Mouse (Mus musculus): Measurements from ENCODE around the gene 1700057G04Rik. TPM values are rescaled to one million over a fixed set of nuclear protein-coding genes. Genes with fewer than 3 reads are reported as not detected.

Gene 1700057G04Rik
- not detected in 2 replicates for polyA plus RNA-seq (2014; fragmentation: Nextera tagmentation; extraction: Ambion mirVana)

DNA sequence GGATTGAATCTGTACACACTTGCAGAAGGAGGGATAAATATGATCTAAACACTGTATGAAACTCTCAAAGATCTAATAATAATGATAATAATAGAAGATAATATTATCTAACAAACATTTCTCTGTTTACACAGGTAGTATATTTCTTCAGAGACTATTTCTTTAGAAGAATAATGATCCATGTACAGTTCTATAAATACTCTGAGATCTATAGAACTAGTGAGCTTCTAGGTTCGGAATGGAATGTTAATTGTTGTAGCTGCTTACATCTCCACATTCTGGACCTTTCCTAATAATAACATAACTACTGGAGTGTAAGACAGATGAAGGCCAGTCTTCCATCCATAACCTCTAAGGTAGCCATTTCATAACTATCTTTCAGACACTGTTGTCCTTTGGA is at the start of gene 1700057G04Rik:
1700057G04Rik (plus strand) TSS at position 301 of the 400 bp plus-strand sequence.
- H3K36me3 ChIP-seq (replicated peaks; ENCODE audit: control insufficient read depth, insufficient read depth) = no peaks in the 10 kb centered on the region
- H3K27ac ChIP-seq = no peak within 1 kb of the TSS
- no peaks in the 10 kb centered on the region for H3K27me3 ChIP-seq (ENCODE audit: control insufficient read depth, insufficient read depth, low read length)
- H3K9me3 ChIP-seq (ENCODE audit: control insufficient read depth, low read length) = no peaks in the 10 kb centered on the region
- WGBS = 91% methylated on average over 1 of the region's 1 CpGs
- H3K4me3 ChIP-seq (replicated peaks; ENCODE audit: low read length) = no peak within 1 kb of the TSS
- H3K4me1 ChIP-seq (replicated peaks; ENCODE audit: control insufficient read depth, insufficient read depth, low read length) = no peaks in the 10 kb centered on the region
- ATAC-seq (ENCODE audit: low FRiP score) (no peak), DNase-seq (ENCODE audit: low spot score) (no peak)
- H3K4me2 ChIP-seq (replicated peaks) = no peak within 1 kb of the TSS
- H3K9ac ChIP-seq = no peak within 1 kb of the TSS

DNA sequence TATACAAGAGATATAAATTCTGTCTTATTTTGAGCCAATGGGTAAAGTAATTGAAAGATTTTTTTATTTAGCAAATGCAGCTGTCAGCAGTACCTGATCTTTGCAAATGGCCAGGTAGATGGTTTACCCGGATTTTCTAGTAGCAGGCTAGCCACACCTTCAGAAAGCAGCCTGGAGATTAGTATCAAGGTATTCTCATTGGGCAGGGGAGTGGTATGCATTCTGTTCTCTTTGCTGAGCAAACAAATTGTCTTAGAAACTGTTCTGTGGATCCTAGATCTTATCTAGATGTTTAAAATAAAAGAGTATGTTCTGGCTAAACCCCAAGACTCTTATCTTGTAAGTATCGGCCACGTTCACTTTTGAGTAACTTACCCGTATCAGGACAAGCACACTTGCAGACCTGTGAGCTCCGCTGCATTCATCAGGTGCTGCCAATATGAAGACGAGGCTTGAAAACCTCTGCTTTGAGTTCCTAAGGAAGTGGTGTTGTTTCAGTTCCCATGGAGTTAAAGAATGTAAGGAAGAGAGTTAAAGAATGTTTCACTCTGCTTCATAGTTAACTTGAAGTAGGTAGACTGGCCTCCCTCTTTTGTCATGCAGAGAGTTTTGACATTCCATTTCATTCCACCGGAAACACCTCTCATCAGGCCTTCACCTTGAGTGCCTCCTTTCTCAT is 48.6 kb upstream of the 1700057G04Rik start:
- H3K4me2 ChIP-seq (replicated peaks) = no peak overlapping the region
- no peaks in the 10 kb centered on the region for H3K36me3 ChIP-seq (replicated peaks; ENCODE audit: control insufficient read depth, insufficient read depth)
- no peak for DNase-seq (ENCODE audit: low spot score)
- no peak overlapping the region for H3K9ac ChIP-seq
- 88% methylated on average over 7 of the region's 7 CpGs for WGBS
- no peaks in the 10 kb centered on the region for H3K4me1 ChIP-seq (replicated peaks; ENCODE audit: control insufficient read depth, insufficient read depth, low read length)
- H3K9me3 ChIP-seq (ENCODE audit: control insufficient read depth, low read length) = no peaks in the 10 kb centered on the region
- no peak overlapping the region for H3K4me3 ChIP-seq (replicated peaks; ENCODE audit: low read length)
- no peak for ATAC-seq (ENCODE audit: low FRiP score)
- no peak overlapping the region for H3K27ac ChIP-seq
- no peaks in the 10 kb centered on the region for H3K27me3 ChIP-seq (ENCODE audit: control insufficient read depth, insufficient read depth, low read length)

DNA sequence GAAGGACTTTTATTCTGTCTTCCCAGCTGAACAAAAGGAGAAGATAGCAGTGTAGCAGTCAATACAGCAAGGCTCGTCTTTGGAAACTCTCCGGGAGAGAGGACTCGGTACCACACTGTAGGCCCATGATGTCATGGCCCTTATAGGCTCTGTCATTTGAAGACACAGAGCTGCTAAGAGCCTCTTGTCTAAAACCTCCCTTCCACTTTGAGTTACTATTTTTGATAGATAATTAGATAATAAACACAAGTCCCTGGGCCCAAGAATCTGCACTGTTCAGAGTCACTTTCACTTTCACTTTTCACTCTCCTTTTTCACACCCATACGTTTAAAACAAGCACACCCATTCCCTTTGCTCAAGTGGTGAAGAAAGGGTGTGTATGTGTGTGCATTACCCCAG is 43.5 kb upstream of the 1700057G04Rik start:
- no peaks in the 10 kb centered on the region for H3K4me1 ChIP-seq (replicated peaks; ENCODE audit: control insufficient read depth, insufficient read depth, low read length)
- 88% methylated on average over 4 of the region's 4 CpGs for WGBS

DNA sequence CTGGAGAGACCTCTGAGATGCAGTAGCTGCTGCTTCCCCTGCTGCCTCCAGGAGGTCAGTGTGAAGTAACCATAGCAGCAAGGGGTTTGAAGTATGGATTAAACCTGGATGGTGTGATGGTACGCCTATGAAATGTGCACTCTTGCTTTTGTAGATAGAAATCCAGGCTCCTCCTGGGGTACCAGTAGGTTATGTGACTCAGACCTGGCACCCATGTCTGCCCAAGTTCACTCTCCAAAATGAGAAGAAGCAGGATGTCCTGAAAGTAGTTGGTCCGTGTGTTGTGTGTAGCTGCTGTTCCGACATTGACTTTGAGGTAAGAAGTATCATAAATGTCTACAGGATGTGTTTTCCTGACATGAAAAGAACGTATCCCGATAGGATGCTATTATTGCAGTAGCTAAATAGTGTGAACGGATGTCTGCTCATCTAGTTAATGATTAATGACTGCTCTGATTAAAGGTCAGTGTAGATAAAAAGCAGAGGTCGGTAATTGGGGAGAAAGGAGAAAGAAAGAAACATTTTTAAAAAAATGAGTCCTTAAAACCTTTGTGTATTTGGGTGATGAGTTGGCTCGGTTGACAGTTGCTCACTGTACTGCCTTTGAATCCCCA is 42.5 kb upstream of the 1700057G04Rik start:
- no peaks in the 10 kb centered on the region for H3K9me3 ChIP-seq (ENCODE audit: control insufficient read depth, low read length)
- no peak overlapping the region for H3K4me3 ChIP-seq (replicated peaks; ENCODE audit: low read length)
- ATAC-seq (ENCODE audit: low FRiP score) = no peak
- H3K36me3 ChIP-seq (replicated peaks; ENCODE audit: control insufficient read depth, insufficient read depth) = no peaks in the 10 kb centered on the region
- H3K4me1 ChIP-seq (replicated peaks; ENCODE audit: control insufficient read depth, insufficient read depth, low read length) = no peaks in the 10 kb centered on the region
- H3K9ac ChIP-seq = no peak overlapping the region
- no peaks in the 10 kb centered on the region for H3K27me3 ChIP-seq (ENCODE audit: control insufficient read depth, insufficient read depth, low read length)
- DNase-seq (ENCODE audit: low spot score) = no peak
- H3K27ac ChIP-seq = no peak overlapping the region
- H3K4me2 ChIP-seq (replicated peaks) = no peak overlapping the region
- 66% methylated on average over 8 of the region's 8 CpGs for WGBS

More for the DNA sequence above, 43.5 kb upstream of the 1700057G04Rik start:
- H3K36me3 ChIP-seq (replicated peaks; ENCODE audit: control insufficient read depth, insufficient read depth) = no peaks in the 10 kb centered on the region
- no peak overlapping the region for H3K9ac ChIP-seq
- H3K4me2 ChIP-seq (replicated peaks) = no peak overlapping the region
- no peaks in the 10 kb centered on the region for H3K27me3 ChIP-seq (ENCODE audit: control insufficient read depth, insufficient read depth, low read length)
- ATAC-seq (ENCODE audit: low FRiP score) (no peak), DNase-seq (ENCODE audit: low spot score) (no peak)
- H3K4me3 ChIP-seq (replicated peaks; ENCODE audit: low read length) = no peak overlapping the region
- H3K9me3 ChIP-seq (ENCODE audit: control insufficient read depth, low read length) = no peaks in the 10 kb centered on the region
- H3K27ac ChIP-seq = no peak overlapping the region

DNA sequence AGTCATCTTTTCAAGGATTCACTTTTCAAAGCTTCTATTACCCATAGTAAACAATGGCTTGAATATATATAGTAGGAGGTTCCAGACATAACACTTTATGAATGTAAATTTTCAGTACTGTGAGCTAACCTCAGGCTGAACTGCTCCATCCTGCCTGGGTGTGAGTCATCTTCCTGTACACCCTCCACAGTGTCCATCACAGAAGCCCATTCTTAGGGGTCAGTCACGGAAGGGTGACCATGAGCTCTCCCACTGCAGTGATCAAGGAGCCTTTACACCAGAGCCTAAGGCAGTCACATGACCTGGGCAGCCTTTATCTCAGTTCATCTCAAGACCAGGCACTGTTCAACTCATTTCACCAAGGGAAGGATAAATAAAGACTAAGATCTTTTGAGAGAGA is 41.4 kb upstream of the 1700057G04Rik start:
- WGBS = 91% methylated on average over 1 of the region's 1 CpGs

DNA sequence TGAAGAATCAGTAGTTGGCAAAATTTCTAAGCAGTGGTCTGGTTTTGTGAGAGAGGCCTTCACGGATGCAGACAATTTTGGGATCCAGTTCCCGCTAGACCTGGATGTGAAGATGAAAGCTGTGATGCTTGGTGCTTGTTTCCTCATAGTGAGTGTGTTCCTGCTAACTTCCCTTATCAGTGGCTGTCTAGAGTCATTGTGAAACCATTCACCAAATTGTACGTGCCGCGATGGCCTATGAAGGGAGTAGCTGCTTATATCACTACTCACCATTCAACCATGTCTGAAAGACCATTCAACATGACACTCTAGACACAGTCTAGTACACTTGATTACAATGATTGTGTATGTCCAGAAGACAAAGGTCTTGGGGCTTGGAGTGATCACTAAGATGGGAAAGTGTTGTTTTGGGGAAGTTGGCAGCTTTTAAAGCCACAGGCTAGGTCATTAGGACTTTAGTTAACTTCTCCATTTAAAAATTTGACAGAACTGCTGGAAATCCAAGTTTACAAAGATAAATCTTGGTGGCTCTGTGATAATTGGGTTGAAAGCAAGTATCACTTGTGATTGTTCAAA is 39.3 kb upstream of the 1700057G04Rik start:
- WGBS = 95% methylated on average over 5 of the region's 5 CpGs
- no peak for DNase-seq (ENCODE audit: low spot score)
- no peaks in the 10 kb centered on the region for H3K36me3 ChIP-seq (replicated peaks; ENCODE audit: control insufficient read depth, insufficient read depth)
- no peak overlapping the region for H3K4me2 ChIP-seq (replicated peaks)
- H3K9me3 ChIP-seq (ENCODE audit: control insufficient read depth, low read length) = no peaks in the 10 kb centered on the region
- no peaks in the 10 kb centered on the region for H3K27me3 ChIP-seq (ENCODE audit: control insufficient read depth, insufficient read depth, low read length)
- H3K9ac ChIP-seq = no peak overlapping the region
- no peak overlapping the region for H3K4me3 ChIP-seq (replicated peaks; ENCODE audit: low read length)
- H3K4me1 ChIP-seq (replicated peaks; ENCODE audit: control insufficient read depth, insufficient read depth, low read length) = no peaks in the 10 kb centered on the region
- ATAC-seq (ENCODE audit: low FRiP score) = no peak
- H3K27ac ChIP-seq = no peak overlapping the region

More for the DNA sequence above, 41.4 kb upstream of the 1700057G04Rik start:
- Histone ChIP-seq H3K36me3 (replicated peaks; ENCODE audit: control insufficient read depth, insufficient read depth) (no peaks in the 10 kb centered on the region), H3K4me3 (replicated peaks; ENCODE audit: low read length) (no peak overlapping the region), H3K9ac (no peak overlapping the region), H3K4me2 (replicated peaks) (no peak overlapping the region), H3K9me3 (ENCODE audit: control insufficient read depth, low read length) (no peaks in the 10 kb centered on the region), H3K27me3 (ENCODE audit: control insufficient read depth, insufficient read depth, low read length) (no peaks in the 10 kb centered on the region), H3K4me1 (replicated peaks; ENCODE audit: control insufficient read depth, insufficient read depth, low read length) (no peaks in the 10 kb centered on the region), H3K27ac (no peak overlapping the region)
- ATAC-seq (ENCODE audit: low FRiP score) = no peak
- no peak for DNase-seq (ENCODE audit: low spot score)

DNA sequence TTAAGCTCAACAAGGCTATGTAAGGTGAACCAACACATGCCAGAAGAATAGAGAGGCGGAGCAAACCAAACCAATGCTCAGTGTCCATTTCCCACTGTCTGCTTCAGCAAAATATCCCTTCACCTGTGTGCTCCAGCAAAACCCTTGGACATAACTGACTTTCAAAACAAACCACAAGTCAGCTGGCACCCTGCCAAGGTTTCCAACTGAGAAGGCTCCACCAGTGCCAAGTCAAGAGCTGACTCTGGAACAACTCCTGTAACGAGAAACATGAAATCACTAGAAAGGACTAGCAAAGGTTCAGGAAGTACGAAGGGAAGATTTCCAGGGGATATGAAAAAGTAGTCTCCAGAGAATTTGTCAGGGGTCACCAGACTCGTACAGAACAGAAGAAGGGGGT is 38.2 kb upstream of the 1700057G04Rik start:
- H3K9me3 ChIP-seq (ENCODE audit: control insufficient read depth, low read length) = no peaks in the 10 kb centered on the region
- no peaks in the 10 kb centered on the region for H3K36me3 ChIP-seq (replicated peaks; ENCODE audit: control insufficient read depth, insufficient read depth)
- no peak overlapping the region for H3K9ac ChIP-seq
- peak; percentile 53 for DNase-seq (ENCODE audit: low spot score)
- H3K4me1 ChIP-seq (replicated peaks; ENCODE audit: control insufficient read depth, insufficient read depth, low read length) = no peaks in the 10 kb centered on the region
- 49% methylated on average over 4 of the region's 4 CpGs for WGBS
- no peak for ATAC-seq (ENCODE audit: low FRiP score)
- H3K4me3 ChIP-seq (replicated peaks; ENCODE audit: low read length) = no peak overlapping the region
- no peak overlapping the region for H3K27ac ChIP-seq
- H3K27me3 ChIP-seq (ENCODE audit: control insufficient read depth, insufficient read depth, low read length) = no peaks in the 10 kb centered on the region
- H3K4me2 ChIP-seq (replicated peaks) = no peak overlapping the region

DNA sequence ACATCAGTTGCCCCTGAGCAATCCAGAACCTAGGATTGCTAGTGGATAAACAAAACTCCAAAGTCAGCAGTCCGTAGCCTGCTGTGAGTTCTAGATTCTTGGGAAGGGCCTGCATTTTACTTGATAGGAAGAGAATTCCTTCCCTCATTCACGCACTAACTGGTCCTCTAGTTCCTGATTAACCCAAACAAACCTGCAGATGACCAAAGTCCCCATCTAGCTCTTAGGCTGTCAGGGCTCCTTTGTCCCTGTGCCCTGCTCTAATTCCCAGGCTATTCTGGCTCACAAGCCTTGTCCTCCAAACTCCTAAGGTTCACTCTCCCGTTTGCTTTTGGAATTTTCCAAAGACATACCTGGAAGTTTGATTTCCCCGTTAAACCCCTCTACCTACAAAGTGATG is 36.5 kb upstream of the 1700057G04Rik start:
- DNase-seq (ENCODE audit: low spot score) (no peak), ATAC-seq (ENCODE audit: low FRiP score) (no peak)
- H3K9me3 ChIP-seq (ENCODE audit: control insufficient read depth, low read length) = no peaks in the 10 kb centered on the region
- no peak overlapping the region for H3K4me2 ChIP-seq (replicated peaks)
- H3K27ac ChIP-seq = no peak overlapping the region
- no peak overlapping the region for H3K9ac ChIP-seq
- no peaks in the 10 kb centered on the region for H3K36me3 ChIP-seq (replicated peaks; ENCODE audit: control insufficient read depth, insufficient read depth)
- no peaks in the 10 kb centered on the region for H3K27me3 ChIP-seq (ENCODE audit: control insufficient read depth, insufficient read depth, low read length)
- 89% methylated on average over 4 of the region's 4 CpGs for WGBS
- H3K4me3 ChIP-seq (replicated peaks; ENCODE audit: low read length) = no peak overlapping the region
- no peaks in the 10 kb centered on the region for H3K4me1 ChIP-seq (replicated peaks; ENCODE audit: control insufficient read depth, insufficient read depth, low read length)

DNA sequence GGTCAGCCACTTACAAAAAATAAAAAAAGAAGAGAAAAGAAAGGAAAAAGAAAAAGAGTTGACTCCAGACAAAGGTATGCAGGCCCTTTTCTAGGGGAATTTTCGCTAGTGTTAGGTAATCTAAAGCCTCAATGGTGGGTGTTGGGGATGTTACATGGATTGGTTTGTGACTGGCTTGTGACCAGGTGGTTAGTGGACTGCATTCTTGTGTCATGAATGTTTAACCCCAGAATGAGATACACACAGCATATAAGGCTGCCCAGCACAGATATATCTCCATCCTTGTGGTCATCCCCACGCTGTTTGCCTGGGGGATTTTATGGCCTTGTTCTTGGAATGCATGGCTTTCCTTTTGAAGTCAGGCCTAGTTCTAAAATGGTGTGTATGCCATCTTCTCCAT is 35.9 kb upstream of the 1700057G04Rik start:
- ATAC-seq (ENCODE audit: low FRiP score) = no peak
- DNase-seq (ENCODE audit: low spot score) = no peak
- Histone ChIP-seq H3K27ac (no peak overlapping the region), H3K4me2 (replicated peaks) (no peak overlapping the region), H3K4me3 (replicated peaks; ENCODE audit: low read length) (no peak overlapping the region), H3K27me3 (ENCODE audit: control insufficient read depth, insufficient read depth, low read length) (no peaks in the 10 kb centered on the region), H3K9ac (no peak overlapping the region), H3K4me1 (replicated peaks; ENCODE audit: control insufficient read depth, insufficient read depth, low read length) (no peaks in the 10 kb centered on the region), H3K36me3 (replicated peaks; ENCODE audit: control insufficient read depth, insufficient read depth) (no peaks in the 10 kb centered on the region), H3K9me3 (ENCODE audit: control insufficient read depth, low read length) (no peaks in the 10 kb centered on the region)
- 92% methylated on average over 2 of the region's 2 CpGs for WGBS
